Comparison of ENCODE assay signal across 15 mouse cellular contexts in genomic region chr6:34306797-34307196, GRCm38 (mm10).
"Had no signal": no experiment of that assay in that cellular context is flagged by ENCODE, and none has a peak within 500 bp of the region (broad histone marks: within the 10 kb centered on the region; RNA-seq: fewer than 3 reads in every experiment).

No protein-coding gene starts in this region.

- H3K9me3 ChIP-seq: neural tube, embryonic 15.5 days; stomach, embryonic 15.5 days had no signal

- H3K4me1 ChIP-seq: neural tube, embryonic 15.5 days; stomach, embryonic 15.5 days had no signal

- H3K27ac ChIP-seq: neural tube, embryonic 15.5 days; stomach, embryonic 15.5 days; stomach, postnatal 0 days had no signal

- H3K9ac ChIP-seq: neural tube, embryonic 15.5 days; stomach, embryonic 15.5 days had no signal

- H3K4me2 ChIP-seq: neural tube, embryonic 15.5 days; stomach, embryonic 15.5 days had no signal

- H3K27me3 ChIP-seq: neural tube, embryonic 15.5 days; stomach, embryonic 15.5 days had no signal

- DNase-seq: retina, postnatal 1 day; right cerebral cortex, adult 18-20 months; right cerebral cortex, postnatal 14 days; right cerebral cortex, postnatal 25 days; right cerebral cortex, postnatal 4 days; spleen, adult 18-20 months; thymus, adult 18-20 months; thymus, adult 2 months; thymus, postnatal 14 days; thymus, postnatal 25 days; thymus, postnatal 36 days; thymus, postnatal 4 days had no signal

- H3K4me3 ChIP-seq: neural tube, embryonic 15.5 days; stomach, embryonic 15.5 days had no signal
